Mouse (Mus musculus) urinary bladder, postnatal 10 days (tissue): Measurements from ENCODE around the gene Rnf150.

Experiments used
- DNase-seq: peaks from one replicate; pipeline ENCODE4 v3.0.0; 2022; ENCODE audit warnings: low spot score

Rnf150 gene

GRCm38 (mm10) chr8:82889062-82889720 lies 26.0 kb downstream of the Rnf150 start:
- DNase-seq: no peak

GRCm38 (mm10) chr8:82895091-82895490 lies 31.9 kb downstream of the Rnf150 start:
- DNase-seq: no peak

- DNase-seq: no peak
Measured at GRCm38 (mm10) chr8:82896796-82897195, 33.6 kb downstream of the Rnf150 start.

- no peak for DNase-seq
Measured at GRCm38 (mm10) chr8:82897628-82898458, 34.7 kb downstream of the Rnf150 start.

DNA sequence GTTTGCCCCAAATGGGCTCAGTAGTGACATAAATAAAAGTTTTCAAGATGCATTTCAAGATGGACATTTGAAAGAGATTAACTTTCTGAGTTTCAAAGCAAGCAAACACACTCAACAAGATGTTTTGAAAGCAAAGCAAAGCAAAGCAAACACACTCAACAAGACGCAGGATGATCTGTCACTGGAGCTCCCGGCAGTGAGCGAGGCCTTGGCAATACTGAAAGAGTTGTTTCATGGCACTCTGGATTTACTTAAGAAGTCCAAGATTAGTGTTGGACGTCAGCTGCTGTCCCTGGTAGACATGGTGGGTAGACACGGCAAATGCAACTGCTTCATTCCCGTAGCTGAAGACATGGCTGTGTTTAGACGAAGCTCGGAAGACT lies 35.3 kb downstream of the Rnf150 start:
- no peak for DNase-seq

- no peak for DNase-seq
Measured at GRCm38 (mm10) chr8:82900958-82901357, 37.8 kb downstream of the Rnf150 start.

DNA sequence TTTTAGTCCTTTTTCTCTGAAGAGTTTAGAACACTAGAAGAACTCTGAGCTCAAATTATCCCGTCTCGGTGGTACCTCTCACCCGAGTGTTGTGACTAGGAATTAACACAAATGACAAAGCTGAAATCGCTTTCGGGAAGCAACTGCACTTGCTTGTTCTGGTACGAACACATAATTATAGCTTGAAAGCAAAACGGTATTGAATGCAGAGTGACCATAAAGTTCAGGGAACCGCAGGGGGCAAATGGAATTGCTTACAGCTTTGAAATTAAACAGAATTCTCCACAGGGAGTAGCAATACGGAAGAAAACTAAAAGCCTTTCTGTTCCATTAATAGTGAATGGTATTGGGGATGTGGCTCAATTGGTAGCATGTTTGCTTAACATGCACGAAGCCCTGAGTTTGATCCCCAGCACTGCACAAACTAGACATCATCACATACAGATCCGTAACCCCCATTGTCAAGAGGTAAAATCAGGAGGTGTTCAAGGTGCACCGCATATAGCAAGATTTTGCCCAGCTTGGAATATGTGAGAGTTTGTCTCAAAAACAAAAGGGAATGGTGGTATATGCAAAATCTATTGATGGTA lies 38.5 kb downstream of the Rnf150 start:
- no peak for DNase-seq

GRCm38 (mm10) chr8:82903497-82903896 lies 40.3 kb downstream of the Rnf150 start:
- no peak for DNase-seq

- no peak for DNase-seq
Measured at GRCm38 (mm10) chr8:82907271-82907670, 44.1 kb downstream of the Rnf150 start.

- no peak for DNase-seq
Measured at GRCm38 (mm10) chr8:82911436-82911835, 48.3 kb downstream of the Rnf150 start.

GRCm38 (mm10) chr8:82912282-82912681 lies 49.1 kb downstream of the Rnf150 start:
- no peak for DNase-seq

GRCm38 (mm10) chr8:82914543-82914942 lies 51.4 kb downstream of the Rnf150 start:
- DNase-seq: no peak

DNA sequence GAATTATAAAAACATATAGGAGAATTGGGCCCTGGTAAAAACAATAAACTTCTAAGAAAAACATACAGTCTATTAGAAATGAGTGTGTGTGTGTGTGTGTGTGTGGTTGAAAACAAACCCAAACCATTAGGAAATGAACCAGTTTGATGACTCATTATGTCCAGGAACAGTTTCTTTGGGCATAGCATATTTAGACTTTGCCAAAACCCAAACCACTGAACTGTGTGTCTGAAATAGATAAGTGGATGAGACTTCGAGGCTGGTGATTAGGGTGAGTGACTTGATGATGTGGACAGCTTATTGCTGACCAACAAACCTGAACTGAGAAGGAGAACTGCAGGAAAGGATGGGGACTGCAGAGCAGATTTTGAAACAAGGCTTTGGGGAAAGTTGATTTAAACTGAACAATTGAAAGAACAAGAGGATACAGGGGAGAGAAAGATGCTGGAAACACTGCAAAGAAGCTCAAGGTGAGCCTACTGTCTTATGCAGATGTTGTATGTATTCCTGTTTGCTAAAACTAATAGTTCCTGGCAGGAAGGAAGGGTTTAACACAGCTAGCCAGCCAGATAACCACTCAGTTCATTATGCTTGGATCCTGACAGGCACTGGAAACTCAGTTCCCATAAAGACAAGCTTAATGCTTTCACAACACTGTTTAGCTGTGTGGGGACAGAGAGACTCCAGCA lies 53.8 kb downstream of the Rnf150 start:
- DNase-seq: no peak

DNA sequence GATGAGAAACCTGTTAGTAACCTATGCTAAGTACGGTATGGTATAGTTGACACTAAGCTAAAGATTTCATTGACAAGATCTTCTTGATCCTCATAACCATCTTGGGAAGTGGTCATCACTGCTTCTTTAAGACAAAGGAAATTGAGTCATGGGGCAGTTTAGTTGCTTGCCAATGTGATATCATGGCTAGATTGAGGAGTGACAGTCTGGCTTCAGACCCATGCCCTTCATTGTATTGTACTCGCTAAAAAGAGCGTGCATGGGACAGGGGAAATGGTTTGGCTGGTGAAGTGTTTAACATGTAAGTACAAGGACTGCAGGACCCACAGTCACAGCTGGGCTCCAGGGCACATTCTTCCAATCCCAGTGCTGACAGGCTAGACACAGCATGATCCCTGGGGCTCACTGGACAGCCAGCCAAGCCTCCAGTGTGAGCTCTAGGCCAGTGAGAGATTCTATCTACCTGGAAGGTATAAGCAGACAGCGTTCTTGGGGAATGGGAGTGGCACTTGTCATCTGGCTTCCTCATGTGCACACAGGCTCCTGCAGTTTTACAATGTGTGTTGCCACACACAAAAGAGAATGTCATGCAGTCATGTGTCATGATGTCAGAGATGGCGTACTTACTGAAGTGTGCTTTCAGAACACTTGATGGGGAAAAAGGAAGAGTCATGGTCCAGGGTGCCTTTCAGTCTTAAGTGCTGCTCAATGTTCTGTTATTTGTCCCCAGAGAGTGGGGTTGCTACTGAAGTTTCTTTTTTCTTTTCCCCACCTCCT lies 54.6 kb downstream of the Rnf150 start:
- no peak for DNase-seq

GRCm38 (mm10) chr8:82919676-82920075 lies 56.5 kb downstream of the Rnf150 start:
- no peak for DNase-seq

DNA sequence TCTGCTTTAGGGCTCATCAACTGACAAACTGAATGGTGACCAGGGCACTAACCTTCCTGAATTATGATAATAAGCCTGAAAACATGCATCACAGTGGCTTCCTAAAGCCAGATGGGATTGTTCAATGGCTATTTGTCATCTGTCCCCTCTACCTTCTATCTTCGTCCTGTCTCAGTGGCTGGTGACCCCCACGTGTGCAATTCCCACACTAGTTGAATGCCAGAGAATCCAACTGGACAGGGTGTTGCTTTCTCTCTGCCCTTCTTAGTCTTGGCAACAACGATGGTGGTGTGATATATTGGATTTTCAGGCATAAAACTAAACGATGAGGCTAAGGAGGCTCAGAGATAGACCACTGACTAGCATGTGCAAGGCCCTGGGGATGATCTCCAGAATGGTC lies 57.0 kb downstream of the Rnf150 start:
- DNase-seq: no peak

GRCm38 (mm10) chr8:82925286-82925685 lies 62.1 kb downstream of the Rnf150 start:
- DNase-seq: no peak

DNA sequence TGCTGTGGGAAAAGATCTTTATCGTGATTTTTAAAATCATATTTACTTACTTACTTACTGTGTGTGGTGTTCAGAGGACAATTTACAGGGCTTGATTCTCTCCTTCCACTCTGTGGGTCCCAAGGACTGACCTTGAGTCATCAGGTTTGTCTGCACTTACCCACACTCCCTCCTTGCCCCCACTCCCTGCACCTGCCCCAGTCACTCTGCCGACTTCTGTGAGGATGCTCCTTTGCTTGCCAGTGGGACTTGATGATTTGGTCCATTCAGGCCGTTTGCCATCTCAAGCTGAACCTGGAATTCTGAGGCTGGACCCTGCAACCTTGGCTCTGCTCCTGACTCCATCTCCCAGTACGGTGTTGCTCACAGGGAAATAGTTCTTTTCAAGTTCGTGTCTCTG lies 63.4 kb downstream of the Rnf150 start:
- no peak for DNase-seq

- no peak for DNase-seq
Measured at GRCm38 (mm10) chr8:82931554-82931953, 68.4 kb downstream of the Rnf150 start.

GRCm38 (mm10) chr8:82936162-82936561 lies 73.0 kb downstream of the Rnf150 start:
- no peak for DNase-seq

DNA sequence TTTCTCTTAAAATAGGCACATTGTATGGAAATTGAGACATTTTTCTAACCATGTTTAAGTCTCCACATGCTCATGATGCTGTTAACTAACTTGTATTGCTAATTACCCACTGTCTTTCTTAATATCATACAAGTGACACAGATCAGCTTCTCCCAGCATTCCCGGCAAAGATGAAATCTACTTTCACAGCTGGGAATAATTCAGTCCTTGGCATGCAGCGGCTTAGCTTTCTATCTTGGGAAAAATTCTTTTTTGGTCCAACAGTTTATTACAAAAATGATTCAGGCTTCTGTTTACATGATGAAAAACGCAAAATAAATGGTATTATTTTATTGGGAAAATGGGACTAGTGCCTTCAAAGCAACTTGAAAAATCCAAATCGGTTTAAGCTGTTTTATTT lies 73.7 kb downstream of the Rnf150 start:
- DNase-seq: no peak

DNA sequence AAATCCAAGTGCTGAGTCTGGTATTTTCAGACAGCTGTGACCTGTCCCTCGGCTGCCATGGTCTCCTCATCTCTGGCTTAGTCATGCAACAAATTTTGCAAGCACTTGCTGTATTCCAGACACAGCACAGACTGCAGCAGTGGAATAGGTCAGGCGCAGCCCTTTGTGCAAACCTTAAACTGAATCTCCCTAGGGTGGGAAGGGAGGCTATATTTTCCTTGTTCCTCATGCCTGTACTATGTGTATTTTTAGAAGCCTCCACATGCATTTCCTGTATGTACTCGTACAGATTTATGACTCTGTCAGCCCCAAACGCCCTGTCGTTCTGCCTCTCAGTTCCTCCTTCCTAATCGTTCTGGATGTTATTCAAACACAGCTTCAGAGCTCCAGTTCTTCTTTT lies 76.8 kb downstream of the Rnf150 start:
- no peak for DNase-seq
